Mouse (Mus musculus) neural tube, embryonic 13.5 days (tissue): ENCODE measurements at regions not wholly inside any gene's neighbourhood (a gene's known extent, or its start where the extent isn't known, plus 50 kb on each side); places are given as distances from the start of the nearest gene placed in this dataset. TPM values are rescaled to one million over a fixed set of nuclear protein-coding genes. Genes with fewer than 3 reads are reported as not detected.

ENCODE experiments used
- microRNA-seq: library from miRNA; unstranded; fragments of <30 nt; microRNA quantifications from one replicate; pipeline ENCODE4, GENCODE M21; 2016

Small RNA genes lying in the stretch of these regions (microRNA-seq; reads per million reads assigned to microRNA genes)
- gene Gm24063, result not detected
